Mouse (Mus musculus): ENCODE measurements around the gene Fcgrt. TPM values are rescaled to one million over a fixed set of nuclear protein-coding genes. Genes with fewer than 3 reads are reported as not detected.
"Not testable (repeated sequence)": the region's sequence is repeated elsewhere in the genome, so short reads cannot be mapped to it uniquely, and the experiment has no call there.

Gene Fcgrt
- polyA plus RNA-seq, 2 experiments from 2014 or later, result 0.78 to 1.1 TPM

DNA sequence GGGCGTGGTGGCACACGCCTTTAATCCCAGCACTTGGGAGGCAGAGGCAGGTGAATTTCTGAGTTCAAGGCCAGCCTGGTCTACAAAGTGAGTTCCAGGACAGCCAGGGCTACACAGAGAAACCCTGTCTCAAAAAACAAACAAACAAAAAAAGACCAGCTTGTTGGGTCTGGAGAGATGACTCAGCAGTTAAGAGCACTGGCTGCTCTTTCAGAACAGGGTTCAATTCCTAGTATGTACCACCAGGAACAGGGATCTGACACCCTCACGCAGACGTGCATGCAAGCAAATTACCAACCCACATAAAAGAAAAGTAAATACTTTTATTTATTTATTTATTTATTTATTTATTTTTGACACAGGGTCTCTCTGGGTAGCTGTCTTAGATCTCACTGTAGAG lies 6.4 kb upstream of the Fcgrt start:
- ATAC-seq, result not testable (repeated sequence)

DNA sequence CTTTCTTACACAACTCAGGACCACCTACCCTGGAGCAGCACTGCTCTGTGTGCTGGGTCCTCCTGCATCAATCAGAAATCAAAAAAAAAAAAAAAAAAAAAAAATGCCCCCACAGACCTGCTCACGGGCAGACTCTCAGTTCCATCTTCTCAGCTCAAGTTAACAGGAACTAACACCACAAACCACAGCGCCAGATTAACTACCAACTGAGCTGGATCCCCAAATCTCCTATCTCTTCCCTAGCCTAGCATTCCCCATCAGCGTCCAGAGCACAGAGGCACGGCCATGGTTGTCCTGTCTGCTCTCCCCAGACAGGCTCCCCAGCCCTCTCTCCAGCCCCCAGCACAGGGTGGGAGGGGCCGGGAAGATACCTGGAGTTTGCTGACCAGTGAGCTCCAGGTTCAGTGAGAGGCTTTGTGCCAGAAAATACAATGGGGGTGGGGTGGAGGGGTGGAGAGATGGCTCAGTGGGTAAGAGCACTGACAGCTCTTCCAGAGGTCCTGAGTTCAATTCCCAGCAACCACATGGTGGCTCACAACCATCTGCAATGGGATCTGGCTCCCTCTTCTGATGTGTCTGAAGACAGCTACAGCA lies 3.5 kb upstream of the Fcgrt start:
- no peak for ATAC-seq

DNA sequence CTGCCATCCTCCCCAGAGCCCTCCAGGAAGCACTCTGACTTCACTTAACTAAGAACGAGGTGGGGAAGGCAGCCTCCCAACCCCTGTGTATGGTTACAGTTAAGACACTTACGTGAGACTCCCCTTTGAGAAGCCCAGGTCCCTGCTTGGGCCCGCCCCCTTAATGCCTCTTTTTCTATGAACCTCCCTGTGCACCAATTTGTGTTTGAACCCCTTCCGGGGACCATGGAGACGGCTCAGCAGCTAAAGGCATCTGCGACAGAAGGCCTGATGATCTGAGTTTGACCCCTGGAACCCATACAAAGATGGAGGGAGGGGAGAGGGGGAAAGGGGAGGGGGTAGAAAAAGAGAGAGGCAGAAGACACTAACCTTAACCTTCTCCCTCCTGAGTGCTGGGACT lies 2.8 kb upstream of the Fcgrt start:
- no peak for ATAC-seq

DNA sequence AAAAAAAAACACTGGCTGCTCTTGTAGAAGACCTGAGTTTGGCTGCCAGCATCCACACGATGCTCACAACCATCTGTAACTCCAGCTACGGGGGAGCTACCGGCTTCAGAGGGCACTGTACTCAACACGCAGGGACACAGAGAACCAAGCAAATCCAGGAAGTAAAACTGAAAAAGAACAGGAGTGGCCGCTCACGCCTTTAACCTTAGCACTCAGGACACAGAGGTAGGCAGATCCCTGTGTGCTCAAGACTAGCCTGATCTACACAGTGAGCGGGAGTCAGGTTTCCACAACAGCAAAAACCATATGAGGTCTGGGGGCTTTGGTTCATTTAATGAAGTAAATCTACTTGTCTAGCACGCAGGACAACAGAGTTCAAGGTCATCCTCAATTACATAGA lies 1.8 kb upstream of the Fcgrt start:
- no peak for ATAC-seq

DNA sequence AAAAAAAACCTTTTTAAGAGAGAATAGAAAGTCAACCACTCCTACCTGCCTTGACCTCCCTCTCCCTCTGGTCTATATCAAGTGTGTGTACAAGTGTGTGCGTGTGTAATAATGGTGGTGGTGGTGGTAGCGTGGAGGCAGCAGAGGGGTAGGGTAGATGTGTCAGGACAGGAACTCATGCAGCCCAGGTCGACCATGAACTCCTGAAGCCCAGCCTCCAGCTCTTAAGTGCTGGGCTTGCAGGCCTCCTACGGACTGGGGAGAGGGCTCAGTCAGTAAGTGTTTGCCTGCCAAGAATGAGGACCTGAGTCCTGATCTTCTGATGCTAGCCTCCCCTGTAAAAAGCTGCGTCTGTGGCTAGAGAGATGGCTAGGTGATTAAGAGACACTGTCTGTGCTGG lies 1.3 kb upstream of the Fcgrt start:
- ATAC-seq, result no peak

DNA sequence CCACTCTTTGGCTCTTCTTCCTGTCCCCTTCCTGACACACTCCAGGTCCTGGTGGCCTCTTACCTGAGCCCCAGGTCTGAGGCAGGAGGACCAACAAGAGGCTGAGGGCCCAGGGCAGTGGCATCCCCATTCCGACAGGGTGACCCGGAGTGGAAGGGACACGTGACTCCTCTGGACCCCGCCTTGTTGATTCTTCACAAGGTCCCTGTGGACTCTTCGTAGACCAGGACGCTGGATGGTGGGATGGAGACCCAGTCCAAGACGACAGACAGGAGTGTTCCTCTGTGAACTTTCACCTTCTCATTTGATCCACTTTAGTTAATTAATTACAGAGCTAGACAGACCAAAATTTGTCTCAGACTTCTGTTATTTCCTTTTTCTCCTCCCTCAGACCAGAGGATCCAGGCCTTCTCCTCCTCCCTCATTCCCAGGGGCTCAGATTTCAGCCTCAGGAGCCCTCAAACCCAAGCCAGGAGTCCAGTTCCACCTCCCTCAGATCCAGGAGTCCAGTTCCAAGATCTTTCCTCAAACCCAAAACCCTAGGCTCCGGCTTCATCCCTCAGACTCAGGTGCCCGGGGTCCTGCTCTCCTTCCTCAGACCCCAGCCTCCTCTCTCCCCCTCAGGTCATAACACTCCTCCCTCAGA lies 588 bp downstream of the Fcgrt start:
- ATAC-seq, result no peak

DNA sequence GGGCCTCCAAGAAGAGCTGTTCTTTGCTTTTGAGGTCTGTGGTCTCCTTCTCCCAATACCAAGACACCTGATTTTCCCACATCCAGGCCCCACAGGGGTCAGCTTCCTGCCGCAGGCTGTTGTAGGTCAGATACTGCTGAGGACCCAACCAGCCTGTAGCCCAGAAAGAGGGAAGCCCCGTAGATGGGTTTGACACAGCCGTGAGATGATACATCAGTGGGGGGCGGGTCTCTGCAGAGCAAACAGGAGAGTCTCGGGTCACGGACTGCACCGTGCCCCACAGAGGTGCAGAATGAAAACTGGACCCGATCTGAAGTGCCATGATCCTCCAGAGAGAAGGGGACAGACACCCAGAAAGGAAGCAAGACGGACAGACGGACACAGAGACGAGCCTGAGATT lies 1.2 kb downstream of the Fcgrt start:
- ATAC-seq, result no peak

DNA sequence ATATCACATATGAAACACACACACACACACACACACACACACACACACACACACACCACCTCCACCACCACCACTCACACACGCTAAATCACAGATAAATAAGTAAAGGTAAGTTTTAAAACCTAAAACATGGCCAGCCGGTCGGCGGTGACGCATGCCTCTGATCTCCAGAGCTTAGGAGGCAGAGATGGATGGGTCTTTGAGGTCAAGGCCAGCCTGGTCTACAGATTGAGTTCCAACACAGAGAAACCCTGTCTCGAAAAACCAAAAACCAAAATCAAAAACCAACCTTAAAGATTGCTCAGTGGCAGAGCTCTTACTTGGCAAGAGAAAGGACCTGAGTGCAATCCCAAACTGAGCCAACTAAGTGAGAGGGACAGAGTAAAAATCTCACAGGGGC lies 3.6 kb downstream of the Fcgrt start:
- ATAC-seq, result no peak

DNA sequence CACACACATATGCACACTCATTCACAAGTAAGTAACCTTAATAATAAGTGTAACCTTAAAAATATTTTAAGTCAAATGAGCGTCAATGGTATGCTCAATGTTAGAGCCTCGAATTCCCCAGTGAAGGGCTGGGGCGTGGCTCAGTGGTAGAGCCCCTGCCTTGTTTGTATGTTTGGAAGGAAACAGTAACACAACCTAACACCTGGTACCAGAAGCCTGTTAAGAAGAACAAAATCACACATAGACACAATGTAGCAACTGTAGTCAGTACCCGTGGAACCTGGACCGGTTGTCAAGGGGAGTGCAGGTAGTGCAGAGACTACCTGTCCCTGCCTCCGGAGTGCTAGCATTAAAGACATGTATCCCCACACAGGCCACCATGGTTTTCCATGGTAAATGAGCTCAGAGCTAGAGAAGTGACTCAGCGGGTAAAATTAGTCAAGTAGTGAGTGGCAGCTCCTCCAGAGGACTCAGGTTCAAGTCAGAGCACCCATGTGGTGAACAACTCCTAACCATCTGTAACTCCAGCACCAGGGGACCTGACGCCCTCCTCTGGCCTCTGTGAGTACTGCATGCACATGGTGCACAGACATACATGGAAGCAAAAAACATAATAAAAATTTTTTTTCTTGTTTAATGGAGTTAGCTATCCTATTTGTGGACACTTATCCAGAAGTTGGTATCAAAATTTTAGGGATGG lies 5.0 kb downstream of the Fcgrt start:
- no peak for ATAC-seq

DNA sequence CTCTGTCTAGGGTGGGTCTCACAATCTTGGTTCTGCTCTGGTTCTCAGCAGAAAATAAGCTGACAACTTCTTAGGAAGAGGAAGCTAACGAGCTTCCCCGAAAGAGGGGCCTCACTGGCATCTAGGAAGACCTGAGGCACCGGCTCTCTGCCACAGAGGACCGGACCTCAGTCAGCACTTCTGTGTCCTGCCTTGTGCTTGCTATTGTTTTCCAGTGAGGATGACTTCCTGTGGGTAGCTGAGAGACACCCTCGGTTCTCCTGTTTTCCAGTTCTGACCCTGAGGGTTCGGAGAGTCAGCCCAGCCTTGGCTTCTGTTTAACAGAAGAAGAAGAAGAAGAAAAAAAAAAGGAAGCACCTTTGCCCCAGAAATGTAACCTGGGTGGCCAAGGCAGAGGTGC lies 6.2 kb downstream of the Fcgrt start:
- no peak for ATAC-seq

DNA sequence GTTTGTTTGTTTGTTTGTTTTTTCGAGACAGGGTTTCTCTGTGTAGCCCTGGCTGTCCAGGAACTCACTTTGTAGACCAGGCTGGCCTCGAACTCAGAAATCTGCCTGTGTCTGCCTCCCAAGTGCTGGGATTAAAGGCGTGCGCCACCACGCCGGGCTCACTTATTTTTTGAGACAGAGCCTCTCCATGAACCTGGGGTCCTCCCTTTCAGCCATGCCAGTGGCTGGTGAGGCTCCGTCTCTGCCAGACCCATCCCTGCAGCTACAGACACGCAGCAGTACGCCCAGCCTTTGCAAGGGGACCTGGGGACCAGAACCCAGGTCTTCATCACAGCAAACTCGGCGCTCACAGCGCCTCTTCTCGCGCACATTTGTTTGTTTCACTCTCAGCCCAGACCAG lies 7.7 kb downstream of the Fcgrt start:
- ATAC-seq, result not testable (repeated sequence)

DNA sequence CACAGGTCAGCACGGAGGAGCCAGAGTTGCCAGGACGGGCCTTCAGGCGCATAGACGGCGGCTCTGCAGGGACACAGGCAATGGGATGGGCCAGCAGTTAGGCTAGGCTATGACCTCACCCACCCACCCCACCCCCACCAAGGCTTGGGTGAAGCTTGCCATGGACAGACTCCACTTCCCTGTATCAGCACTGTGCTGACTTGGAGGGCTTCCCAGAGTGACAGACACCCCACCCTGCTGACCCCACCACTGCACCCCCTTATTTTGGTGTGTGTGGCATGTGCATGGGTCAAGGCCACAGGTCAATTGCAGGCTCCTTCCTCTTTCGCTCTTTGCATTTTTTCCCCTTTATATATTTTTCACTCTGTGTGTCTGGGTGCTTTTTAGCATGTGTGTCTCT lies 8.3 kb downstream of the Fcgrt start:
- ATAC-seq, result no peak

DNA sequence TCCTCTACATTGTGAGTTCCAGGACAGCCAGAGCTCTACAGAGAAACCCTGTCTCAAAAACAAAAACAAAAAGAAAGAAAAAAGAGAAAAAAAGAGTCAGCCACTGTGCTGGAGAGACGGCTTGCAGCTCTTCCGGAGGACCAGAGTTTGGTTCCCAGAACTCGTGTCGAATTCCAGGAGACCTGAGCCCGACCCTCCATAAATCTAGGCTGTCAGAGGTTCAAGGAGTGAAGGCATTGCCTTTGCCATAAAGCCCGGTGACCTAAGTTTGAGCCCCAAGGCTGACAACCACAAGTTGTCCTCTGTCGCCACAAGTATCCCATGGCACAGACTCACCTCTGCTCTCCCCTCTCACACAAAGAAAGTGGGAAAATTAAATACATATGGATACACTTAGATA lies 9.5 kb downstream of the Fcgrt start:
- no peak for ATAC-seq

DNA sequence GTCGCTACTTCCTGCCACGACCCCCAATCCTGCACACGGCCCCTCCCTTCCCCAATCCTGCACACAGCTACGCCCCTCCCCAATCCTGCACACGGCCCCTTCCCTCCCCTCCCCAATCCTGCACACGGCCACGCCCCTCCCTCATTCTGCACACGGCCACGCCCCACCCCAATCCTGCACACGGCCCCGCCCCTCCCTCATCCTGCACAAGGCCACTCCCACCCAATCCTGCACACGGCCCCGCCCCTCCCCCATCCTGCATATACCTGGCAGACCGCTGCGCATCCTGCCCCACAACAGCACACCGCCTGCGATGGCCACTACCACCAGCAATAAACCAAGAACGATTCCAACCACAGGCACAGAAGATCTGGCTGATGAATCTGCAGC lies 10.1 kb downstream of the Fcgrt start:
- no peak for ATAC-seq

DNA sequence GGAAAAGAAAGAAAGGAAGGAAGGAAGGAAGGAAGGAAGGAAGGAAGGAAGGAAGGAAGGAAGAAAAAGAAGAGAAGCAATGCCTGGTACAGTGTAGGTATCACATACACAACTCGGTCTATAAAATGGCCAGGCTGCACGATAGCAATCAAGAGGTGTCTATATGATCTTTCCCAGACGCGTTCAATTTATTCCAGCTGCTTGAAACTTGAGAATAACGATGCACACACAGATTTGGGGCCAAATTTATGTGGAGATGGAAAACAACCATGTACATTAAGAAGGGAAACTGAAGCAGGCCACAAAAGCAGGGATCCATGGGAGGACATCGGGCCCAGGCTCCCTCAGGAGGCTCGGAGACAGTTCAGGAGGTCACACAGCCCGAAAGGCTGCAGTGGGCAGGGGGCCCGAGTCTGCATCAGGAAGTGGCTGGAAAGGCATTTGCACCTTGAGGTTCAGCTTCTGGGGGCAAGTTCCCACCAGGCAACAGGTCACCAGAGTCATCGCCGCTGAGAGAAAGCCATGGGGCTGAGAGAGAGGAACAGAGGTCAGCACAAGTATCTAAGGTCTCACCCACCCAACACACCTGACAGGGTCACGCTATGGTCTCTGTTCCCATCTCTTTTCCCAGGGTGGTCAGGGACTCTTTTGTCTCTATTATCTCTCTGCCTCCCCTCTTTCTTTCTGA lies 10.7 kb downstream of the Fcgrt start:
- no peak for ATAC-seq

DNA sequence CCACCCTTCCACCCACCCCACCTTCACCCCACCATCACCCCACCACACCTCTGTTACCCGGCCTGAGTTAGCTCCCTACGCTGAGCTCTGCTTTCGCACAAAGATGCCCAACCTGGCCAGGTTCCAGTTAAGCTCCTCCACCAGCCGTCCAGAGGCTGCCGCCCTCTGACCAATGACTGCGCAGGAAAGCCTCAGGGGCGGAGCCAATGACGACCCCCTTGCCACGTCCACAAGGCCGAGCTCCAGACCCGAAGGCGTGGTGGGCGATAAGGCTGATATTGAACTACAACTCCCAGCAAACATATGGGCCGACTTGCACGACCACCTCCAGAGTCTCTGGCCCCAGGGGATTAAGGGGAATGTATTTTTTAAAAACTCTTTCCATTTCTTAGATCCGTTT lies 11.6 kb downstream of the Fcgrt start, which contains the start of gene Rcn3:
Rcn3 (minus strand) TSS at position 174 of the 400 bp plus-strand sequence.
- no peak for ATAC-seq

DNA sequence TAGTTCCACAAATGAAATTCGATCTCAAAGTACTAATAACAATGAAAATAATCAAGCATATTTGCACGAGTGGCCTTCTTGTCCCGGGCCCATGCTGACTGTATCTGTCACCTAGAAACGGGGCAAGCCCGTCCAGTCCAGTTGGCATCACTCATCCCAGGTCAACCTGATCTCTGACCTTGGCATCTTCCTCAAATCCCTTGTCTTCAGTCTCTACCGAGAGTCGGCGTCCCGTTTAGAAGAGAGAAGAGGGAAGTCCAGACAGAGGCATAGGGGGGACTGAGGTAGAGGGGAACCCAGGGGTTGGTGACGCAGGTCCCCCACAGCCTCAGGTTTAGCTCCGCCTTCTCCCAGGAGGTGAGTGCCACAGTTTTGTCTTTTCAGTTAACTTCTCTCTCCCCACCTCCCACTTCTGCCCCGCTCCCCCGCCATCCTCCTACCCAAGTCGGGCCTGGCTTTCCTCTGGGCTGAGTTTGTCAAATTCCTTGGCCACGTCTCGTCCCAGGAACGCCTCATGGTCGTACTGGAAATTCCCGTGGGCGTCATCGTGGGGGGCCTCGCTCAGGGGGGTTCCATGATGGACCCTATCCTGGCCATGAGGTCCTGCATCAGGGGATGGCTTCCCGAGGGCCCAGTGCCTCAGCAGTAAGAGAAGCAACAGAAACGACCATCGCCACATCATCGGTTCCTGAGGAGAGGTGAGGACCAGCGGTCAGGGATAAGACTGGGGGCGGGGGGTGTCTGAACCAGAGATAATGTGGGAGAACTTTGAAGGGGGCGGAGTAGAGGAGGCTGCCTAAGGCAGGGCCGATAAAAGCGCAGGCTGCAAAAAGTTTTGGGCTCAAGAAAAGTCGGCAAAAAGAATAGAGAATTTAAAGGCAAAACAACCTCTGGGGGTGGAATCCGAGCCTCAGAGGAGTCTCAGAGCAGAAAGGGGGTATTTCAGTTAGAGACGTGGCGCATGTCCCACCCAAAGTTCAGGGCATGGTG lies 12.4 kb downstream of the Fcgrt start:
- ATAC-seq, result no peak

DNA sequence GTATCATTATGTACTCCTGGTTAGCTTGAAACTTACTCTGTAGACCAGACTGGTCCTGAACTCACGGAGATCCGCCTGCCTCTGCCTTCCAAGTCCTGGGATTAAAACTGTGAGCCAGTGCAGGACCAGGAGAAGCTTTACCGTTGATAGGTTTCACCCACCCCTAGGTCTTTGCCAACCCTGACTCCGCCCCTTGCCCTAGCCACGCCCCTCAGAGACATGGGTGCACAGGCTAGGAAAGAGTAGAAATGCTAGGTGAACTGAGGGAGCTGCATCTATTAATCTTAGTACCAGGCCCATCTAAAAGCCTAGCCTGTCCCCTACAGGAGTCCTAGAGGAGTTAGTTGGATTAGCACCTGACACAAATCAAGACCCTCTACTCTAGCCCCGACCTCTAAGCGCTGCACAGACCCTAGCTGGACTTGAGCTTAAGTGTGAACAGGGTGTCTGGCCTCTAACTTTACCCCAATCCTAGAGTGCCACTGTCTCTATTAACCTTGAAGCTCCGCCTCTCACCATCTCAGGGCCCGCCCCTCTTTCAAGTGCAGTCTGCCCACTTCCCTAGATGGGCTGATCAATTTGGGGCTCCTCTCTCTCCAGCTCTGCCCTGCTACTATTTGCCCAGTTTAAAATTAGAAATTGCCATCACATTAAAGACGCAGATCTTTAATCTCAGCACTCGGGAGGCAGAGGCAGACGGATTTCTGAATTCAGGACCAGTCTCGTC lies 13.2 kb downstream of the Fcgrt start:
- no peak for ATAC-seq

DNA sequence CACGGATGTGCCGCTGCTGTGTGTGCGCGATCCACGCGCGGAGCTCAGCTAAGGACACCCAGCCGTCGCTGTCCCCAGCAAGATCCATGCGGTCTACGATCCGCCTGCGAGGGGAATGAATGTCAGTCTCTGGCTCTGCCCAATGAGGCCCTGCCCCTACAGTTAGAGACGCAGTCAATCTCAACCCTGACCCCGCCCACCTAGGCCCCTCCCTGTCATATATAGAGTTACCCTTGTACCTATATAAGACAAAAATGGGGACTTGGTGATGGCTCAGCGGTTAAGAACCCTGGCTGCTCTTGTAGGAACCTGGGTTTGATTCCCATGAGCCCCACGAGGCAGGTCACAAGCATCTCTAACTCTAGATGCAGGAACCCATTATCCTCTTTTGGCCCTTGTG lies 15.1 kb downstream of the Fcgrt start:
- ATAC-seq, result no peak

DNA sequence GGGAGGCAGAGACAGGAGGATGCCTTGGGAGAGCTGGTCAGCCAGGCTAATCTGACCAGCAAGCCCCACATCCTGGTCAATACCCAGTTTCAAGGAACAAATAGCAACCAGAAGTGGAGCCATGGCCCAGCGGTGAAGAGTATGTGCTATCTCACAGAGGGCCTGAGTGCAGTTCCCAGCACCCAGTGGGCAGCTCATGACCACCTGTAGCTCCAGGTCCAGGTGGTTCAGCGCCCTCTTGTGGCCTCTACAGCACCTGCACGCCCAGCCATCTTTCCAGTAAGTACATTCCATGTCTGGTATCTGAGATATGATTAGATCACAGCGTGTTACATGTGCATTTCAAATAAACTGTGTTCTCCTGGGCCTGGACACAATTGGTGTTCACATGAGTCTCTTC lies 17.6 kb downstream of the Fcgrt start:
- no peak for ATAC-seq

DNA sequence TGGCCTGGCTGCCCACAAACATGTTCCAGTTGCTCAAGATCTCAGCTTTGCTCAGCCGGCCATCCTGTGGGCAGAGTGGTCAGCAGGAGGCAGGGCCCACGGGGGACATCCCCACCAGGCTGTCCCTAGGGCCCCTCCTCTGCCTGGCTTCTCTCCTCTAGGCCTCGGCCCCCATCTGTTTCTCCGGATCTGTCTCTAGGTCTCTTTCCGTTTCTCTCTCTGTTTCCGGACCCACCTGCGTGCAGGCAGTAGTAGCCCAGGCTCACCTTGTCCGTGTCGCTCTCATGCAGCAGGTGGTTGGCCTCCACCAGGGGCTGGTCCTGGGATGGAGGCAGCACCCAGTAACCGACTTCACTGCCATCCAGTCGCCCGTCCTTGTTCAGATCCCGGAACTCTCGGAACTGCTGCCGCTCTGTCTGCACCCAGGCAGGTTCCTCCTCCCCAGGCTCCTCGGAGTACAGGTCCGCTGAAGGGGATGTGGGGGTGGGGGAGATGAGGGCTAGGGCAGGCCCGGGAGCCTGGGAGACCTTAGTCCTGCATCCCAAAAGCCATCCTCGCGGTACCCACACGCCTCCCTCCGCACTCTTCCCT lies 20.3 kb downstream of the Fcgrt start:
- ATAC-seq, result peak; percentile 35

Data from activated CD4-positive, CD25-positive, alpha-beta regulatory T cell, adult 4 months (primary cell).